Mouse (Mus musculus): ENCODE measurements around the gene Shmt2. TPM values are rescaled to one million over a fixed set of nuclear protein-coding genes. Genes with fewer than 3 reads are reported as not detected.

Shmt2 gene
- polyA plus RNA-seq, 1 experiment = 12.7 TPM

- Histone ChIP-seq H3K4me1 (ENCODE audit: control insufficient read depth, insufficient read depth, low read length) (no peaks in the 10 kb centered on the region), H3K27me3 (ENCODE audit: control insufficient read depth, insufficient read depth, low read length) (no peaks in the 10 kb centered on the region), H3K27ac (ENCODE audit: control insufficient read depth, insufficient read depth, low read depth, low read length) (no peak overlapping the region), H3K4me3 (ENCODE audit: control insufficient read depth, low read depth, low read length) (no peak overlapping the region), H3K36me3 (ENCODE audit: control insufficient read depth, insufficient read depth, low read length) (peaks cover 3% of the 10 kb centered on the region)
- no peak for TF ChIP-seq POLR2A (IDR thresholded peaks at IDR 0.05; ENCODE audit: control insufficient read depth, low read depth, low read length)
- TF ChIP-seq CTCF (IDR thresholded peaks at IDR 0.05; ENCODE audit: control insufficient read depth, insufficient read depth, insufficient replicate concordance, low read depth, low read length) = no peak
Measured at GRCm38 (mm10) chr10:127490160-127491127, 31.8 kb downstream of the Shmt2 start.

GRCm38 (mm10) chr10:127488856-127489255, 33.4 kb downstream of the Shmt2 start:
- Histone ChIP-seq H3K27me3 (ENCODE audit: control insufficient read depth, insufficient read depth, low read length) (no peaks in the 10 kb centered on the region), H3K4me1 (ENCODE audit: control insufficient read depth, insufficient read depth, low read length) (no peaks in the 10 kb centered on the region), H3K4me3 (ENCODE audit: control insufficient read depth, low read depth, low read length) (no peak overlapping the region), H3K36me3 (ENCODE audit: control insufficient read depth, insufficient read depth, low read length) (peaks cover 7% of the 10 kb centered on the region), H3K27ac (ENCODE audit: control insufficient read depth, insufficient read depth, low read depth, low read length) (no peak overlapping the region)
- TF ChIP-seq POLR2A (IDR thresholded peaks at IDR 0.05; ENCODE audit: control insufficient read depth, low read depth, low read length) = no peak
- TF ChIP-seq CTCF (IDR thresholded peaks at IDR 0.05; ENCODE audit: control insufficient read depth, insufficient read depth, insufficient replicate concordance, low read depth, low read length) = no peak

- no peak overlapping the region for H3K4me3 ChIP-seq (ENCODE audit: control insufficient read depth, low read depth, low read length)
- H3K4me1 ChIP-seq (ENCODE audit: control insufficient read depth, insufficient read depth, low read length) = no peaks in the 10 kb centered on the region
- no peak overlapping the region for H3K27ac ChIP-seq (ENCODE audit: control insufficient read depth, insufficient read depth, low read depth, low read length)
- TF ChIP-seq CTCF (IDR thresholded peaks at IDR 0.05; ENCODE audit: control insufficient read depth, insufficient read depth, insufficient replicate concordance, low read depth, low read length) (no peak), POLR2A (IDR thresholded peaks at IDR 0.05; ENCODE audit: control insufficient read depth, low read depth, low read length) (no peak)
- no peaks in the 10 kb centered on the region for H3K27me3 ChIP-seq (ENCODE audit: control insufficient read depth, insufficient read depth, low read length)
- H3K36me3 ChIP-seq (ENCODE audit: control insufficient read depth, insufficient read depth, low read length) = peaks cover 6% of the 10 kb centered on the region
Measured at GRCm38 (mm10) chr10:127485235-127485634, 37.0 kb downstream of the Shmt2 start.

GRCm38 (mm10) chr10:127480833-127481813, 41.1 kb downstream of the Shmt2 start:
- Histone ChIP-seq H3K27me3 (ENCODE audit: control insufficient read depth, insufficient read depth, low read length) (no peaks in the 10 kb centered on the region), H3K4me3 (ENCODE audit: control insufficient read depth, low read depth, low read length) (no peak overlapping the region), H3K36me3 (ENCODE audit: control insufficient read depth, insufficient read depth, low read length) (peaks cover 6% of the 10 kb centered on the region), H3K4me1 (ENCODE audit: control insufficient read depth, insufficient read depth, low read length) (no peaks in the 10 kb centered on the region), H3K27ac (ENCODE audit: control insufficient read depth, insufficient read depth, low read depth, low read length) (no peak overlapping the region)
- TF ChIP-seq CTCF (IDR thresholded peaks at IDR 0.05; ENCODE audit: control insufficient read depth, insufficient read depth, insufficient replicate concordance, low read depth, low read length) = no peak
- TF ChIP-seq POLR2A (IDR thresholded peaks at IDR 0.05; ENCODE audit: control insufficient read depth, low read depth, low read length) = no peak

DNA sequence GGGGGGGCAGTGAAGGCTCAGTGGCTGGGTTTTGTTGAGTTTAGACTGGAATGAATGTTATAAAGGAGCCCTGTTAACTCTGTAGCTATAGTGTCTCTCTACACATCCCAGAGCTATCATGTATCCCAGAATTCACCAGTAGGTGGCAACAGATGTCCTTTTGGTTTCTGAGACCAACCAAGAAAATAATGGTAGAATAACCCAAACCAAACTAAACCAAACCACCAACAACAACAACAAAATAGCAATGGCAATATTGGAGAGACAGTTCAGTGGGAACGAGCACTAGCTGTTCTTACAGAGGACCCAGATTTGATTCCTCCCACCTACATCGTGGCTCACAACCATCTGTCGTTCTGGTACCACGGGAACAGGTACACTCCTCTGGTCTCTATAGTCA, 43.1 kb downstream of the Shmt2 start:
- Histone ChIP-seq H3K4me3 (ENCODE audit: control insufficient read depth, low read depth, low read length) (no peak overlapping the region), H3K27me3 (ENCODE audit: control insufficient read depth, insufficient read depth, low read length) (no peaks in the 10 kb centered on the region), H3K27ac (ENCODE audit: control insufficient read depth, insufficient read depth, low read depth, low read length) (no peak overlapping the region), H3K36me3 (ENCODE audit: control insufficient read depth, insufficient read depth, low read length) (peaks cover 2% of the 10 kb centered on the region), H3K4me1 (ENCODE audit: control insufficient read depth, insufficient read depth, low read length) (no peaks in the 10 kb centered on the region)
- TF ChIP-seq POLR2A (IDR thresholded peaks at IDR 0.05; ENCODE audit: control insufficient read depth, low read depth, low read length) (no peak), CTCF (IDR thresholded peaks at IDR 0.05; ENCODE audit: control insufficient read depth, insufficient read depth, insufficient replicate concordance, low read depth, low read length) (no peak)

DNA sequence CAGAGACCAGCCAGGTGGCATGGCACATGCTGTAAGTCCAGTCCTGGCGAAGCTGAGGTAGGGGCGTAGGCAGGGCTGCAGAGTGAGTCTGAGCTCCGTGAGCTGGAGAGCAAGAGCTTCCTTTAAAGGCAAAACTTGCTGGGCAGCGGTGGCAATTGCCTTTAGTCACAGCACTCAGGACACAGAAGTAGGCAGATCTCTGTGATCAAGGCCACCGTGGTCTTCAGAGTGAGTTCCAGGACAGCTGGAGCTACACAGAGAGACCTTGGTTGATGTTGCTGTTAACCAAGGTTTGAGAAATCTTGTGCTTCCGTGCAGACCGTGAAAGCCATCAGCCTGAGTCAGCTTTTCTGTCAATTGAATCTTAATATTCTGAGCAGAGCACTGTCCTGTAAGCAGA, 44.9 kb downstream of the Shmt2 start:
- peaks cover 4% of the 10 kb centered on the region for H3K36me3 ChIP-seq (ENCODE audit: control insufficient read depth, insufficient read depth, low read length)
- no peaks in the 10 kb centered on the region for H3K4me1 ChIP-seq (ENCODE audit: control insufficient read depth, insufficient read depth, low read length)
- no peak for TF ChIP-seq CTCF (IDR thresholded peaks at IDR 0.05; ENCODE audit: control insufficient read depth, insufficient read depth, insufficient replicate concordance, low read depth, low read length)
- TF ChIP-seq POLR2A (IDR thresholded peaks at IDR 0.05; ENCODE audit: control insufficient read depth, low read depth, low read length) = no peak
- no peak overlapping the region for H3K27ac ChIP-seq (ENCODE audit: control insufficient read depth, insufficient read depth, low read depth, low read length)
- no peaks in the 10 kb centered on the region for H3K27me3 ChIP-seq (ENCODE audit: control insufficient read depth, insufficient read depth, low read length)
- no peak overlapping the region for H3K4me3 ChIP-seq (ENCODE audit: control insufficient read depth, low read depth, low read length)

- TF ChIP-seq POLR2A (IDR thresholded peaks at IDR 0.05; ENCODE audit: control insufficient read depth, low read depth, low read length) = no peak
- Histone ChIP-seq H3K4me1 (ENCODE audit: control insufficient read depth, insufficient read depth, low read length) (no peaks in the 10 kb centered on the region), H3K27ac (ENCODE audit: control insufficient read depth, insufficient read depth, low read depth, low read length) (no peak overlapping the region), H3K27me3 (ENCODE audit: control insufficient read depth, insufficient read depth, low read length) (no peaks in the 10 kb centered on the region), H3K36me3 (ENCODE audit: control insufficient read depth, insufficient read depth, low read length) (peaks cover 4% of the 10 kb centered on the region), H3K4me3 (ENCODE audit: control insufficient read depth, low read depth, low read length) (no peak overlapping the region)
Measured at GRCm38 (mm10) chr10:127476541-127476940, 45.7 kb downstream of the Shmt2 start.

Measured in testis, adult 2 months (tissue).